Mouse (Mus musculus) C2C12 (cell line): ENCODE measurements around the gene Tspan5.

Experiments used
- CEBPB ChIP-seq: IDR thresholded peaks from one replicate; pipeline ENCODE4 v1.6.1; 2011; ENCODE audit warnings: low read depth, mild to moderate bottlenecking, control low read depth, moderate library complexity
- CTCF ChIP-seq: IDR thresholded peaks from one replicate; pipeline ENCODE4 v1.5.1; 2011; ENCODE audit not compliant: control insufficient read depth, insufficient read depth, insufficient read length
- FOSL1 ChIP-seq: IDR thresholded peaks from one replicate; pipeline ENCODE4 v1.8.0; 2011; ENCODE audit warnings: mild to moderate bottlenecking, low read length; ENCODE audit not compliant: poor library complexity, insufficient read depth, severe bottlenecking
- MAX ChIP-seq: IDR thresholded peaks from one replicate; pipeline ENCODE4 v1.6.1; 2011; ENCODE audit warnings: mild to moderate bottlenecking, control low read depth
- MYOD1 ChIP-seq: IDR thresholded peaks from one replicate; pipeline ENCODE4 v1.6.1; 2011; ENCODE audit warnings: low read depth; ENCODE audit not compliant: control insufficient read depth, insufficient read length
- MYOG ChIP-seq: IDR thresholded peaks from one replicate; pipeline ENCODE4 v1.6.1; 2011; ENCODE audit not compliant: control insufficient read depth, insufficient read length; ENCODE audit errors: extremely low read depth
- USF1 ChIP-seq: IDR thresholded peaks from one replicate; pipeline ENCODE4 v1.6.1; 2011; ENCODE audit warnings: low read depth, mild to moderate bottlenecking, control low read depth, moderate library complexity

DNA sequence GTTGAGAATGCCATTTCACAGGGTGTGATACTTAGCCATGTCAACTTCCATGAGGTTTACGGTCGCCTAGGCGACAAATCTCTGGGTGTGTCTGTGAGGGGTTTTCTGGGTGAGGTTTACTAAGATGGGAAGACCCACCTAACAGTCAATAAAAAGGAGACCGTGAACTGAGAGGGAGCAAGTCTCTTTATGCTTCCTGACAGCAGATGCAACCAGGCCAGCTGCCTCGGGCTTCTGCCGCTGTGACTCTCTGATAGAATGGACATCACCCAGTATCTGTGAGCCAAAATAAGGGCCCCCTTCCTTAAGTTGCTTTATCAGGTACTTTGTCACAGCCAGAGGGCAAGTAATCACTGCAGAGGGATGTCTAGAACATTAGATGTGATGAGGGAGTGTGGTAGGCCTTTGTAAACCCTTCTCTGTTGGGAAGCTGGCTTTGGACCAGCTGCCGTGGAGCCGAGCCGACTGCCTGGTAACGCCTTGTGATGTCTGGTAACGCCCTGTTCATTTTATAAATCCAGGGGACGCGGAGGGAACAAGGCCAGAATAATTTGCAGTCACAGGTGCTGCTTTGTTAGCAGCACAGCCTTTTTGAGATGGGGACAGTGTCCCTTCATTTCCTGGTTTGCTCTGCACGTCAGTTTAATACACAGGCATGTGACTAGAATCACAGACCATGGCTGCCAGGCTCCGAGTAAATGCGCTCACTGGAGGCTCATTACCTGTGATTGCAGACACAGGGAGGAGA, 58.8 kb downstream of the Tspan5 start:
- TF ChIP-seq CTCF, result no peak
- TF ChIP-seq CEBPB, result no peak
- no peak for TF ChIP-seq USF1
- no peak for TF ChIP-seq MAX
- TF ChIP-seq MYOD1, result no peak
- no peak for TF ChIP-seq MYOG
- no peak for TF ChIP-seq FOSL1
